Comparison of ENCODE assay signal across 27 mouse cellular contexts in the genomic region with DNA sequence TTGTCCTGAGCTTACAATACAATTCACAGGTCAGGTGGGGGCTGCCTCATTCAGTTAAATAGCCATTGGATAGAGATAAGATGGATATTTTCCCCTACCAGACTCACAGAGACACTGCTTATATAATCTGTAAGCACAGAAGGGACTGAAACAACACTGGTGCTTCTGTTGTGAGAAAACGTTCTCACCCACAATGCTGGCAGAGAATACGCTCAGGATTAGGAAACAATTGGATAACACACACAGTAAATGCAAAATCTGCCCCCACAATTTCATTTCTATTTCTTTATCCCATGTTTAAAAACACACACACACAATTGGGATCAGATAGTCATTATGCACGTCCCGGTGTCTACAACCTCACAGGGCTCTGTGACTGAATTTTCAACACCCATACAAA.
"Had no signal": no experiment of that assay in that cellular context is flagged by ENCODE, and none has a peak within 500 bp of the region (broad histone marks: within the 10 kb centered on the region; RNA-seq: fewer than 3 reads in every experiment).

No protein-coding gene starts in this region.

- H3K9me3 ChIP-seq: heart, embryonic 10.5 days; heart, embryonic 12.5 days; hindbrain, embryonic 10.5 days; hindbrain, embryonic 12.5 days; intestine, embryonic 15.5 days; limb, embryonic 10.5 days; limb, embryonic 12.5 days; liver, embryonic 13.5 days; liver, embryonic 15.5 days had no signal

- H3K4me1 ChIP-seq: heart, embryonic 10.5 days; heart, embryonic 12.5 days; hindbrain, embryonic 10.5 days; intestine, embryonic 15.5 days; limb, embryonic 10.5 days; limb, embryonic 12.5 days; liver, embryonic 13.5 days; liver, embryonic 15.5 days had no signal

- H3K27ac ChIP-seq: gastrocnemius, adult 2 months; heart, embryonic 10.5 days; hindbrain, embryonic 10.5 days; hindbrain, embryonic 12.5 days; hindbrain, embryonic 14.5 days; intestine, embryonic 15.5 days; limb, embryonic 10.5 days; limb, embryonic 12.5 days; liver, embryonic 13.5 days; liver, embryonic 15.5 days had no signal

- H3K4me2 ChIP-seq: heart, embryonic 12.5 days; hindbrain, embryonic 12.5 days; hindbrain, embryonic 14.5 days; intestine, embryonic 15.5 days; limb, embryonic 12.5 days; liver, embryonic 11.5 days; liver, embryonic 13.5 days; liver, embryonic 15.5 days had no signal

- H3K36me3 ChIP-seq: heart, embryonic 10.5 days; heart, embryonic 12.5 days; hindbrain, embryonic 10.5 days; hindbrain, embryonic 12.5 days; intestine, embryonic 15.5 days; limb, embryonic 10.5 days; limb, embryonic 12.5 days; liver, embryonic 13.5 days; liver, embryonic 15.5 days had no signal

- ATAC-seq: forebrain, embryonic 16.5 days; hindbrain, embryonic 16.5 days; inflammation-experienced regulatory T-cells, adult 6 months; intestine, embryonic 15.5 days; intestine, postnatal 0 days had no signal

- H3K27me3 ChIP-seq: heart, embryonic 12.5 days; hindbrain, embryonic 12.5 days; intestine, embryonic 15.5 days; limb, embryonic 12.5 days; liver, embryonic 13.5 days; liver, embryonic 15.5 days had no signal

- H3K9ac ChIP-seq: heart, embryonic 12.5 days; hindbrain, embryonic 12.5 days; hindbrain, embryonic 14.5 days; intestine, embryonic 15.5 days; limb, embryonic 12.5 days; liver, embryonic 13.5 days; liver, embryonic 15.5 days had no signal

- H3K4me3 ChIP-seq: gastrocnemius, adult 2 months; heart, embryonic 10.5 days; heart, embryonic 12.5 days; hindbrain, embryonic 10.5 days; hindbrain, embryonic 12.5 days; intestine, embryonic 15.5 days; limb, embryonic 10.5 days; limb, embryonic 12.5 days; liver, embryonic 13.5 days; liver, embryonic 15.5 days had no signal

- DNase-seq: gastrocnemius, adult 2 months; gastrocnemius, postnatal 10 days; gastrocnemius, postnatal 25 days; heart, adult 18-20 months; heart, postnatal 10 days; heart, postnatal 4 days; kidney, adult 18-20 months; kidney, adult 8-10 months; kidney, postnatal 10 days; kidney, postnatal 25 days; kidney, postnatal 4 days; liver; liver, embryonic 13.5 days had no signal
